Mouse (Mus musculus): ENCODE data around the gene Rxfp4.
A peak's percentile ranks its signal among the peaks of the same experiment; 100 is the strongest.

Gene Rxfp4

DNA sequence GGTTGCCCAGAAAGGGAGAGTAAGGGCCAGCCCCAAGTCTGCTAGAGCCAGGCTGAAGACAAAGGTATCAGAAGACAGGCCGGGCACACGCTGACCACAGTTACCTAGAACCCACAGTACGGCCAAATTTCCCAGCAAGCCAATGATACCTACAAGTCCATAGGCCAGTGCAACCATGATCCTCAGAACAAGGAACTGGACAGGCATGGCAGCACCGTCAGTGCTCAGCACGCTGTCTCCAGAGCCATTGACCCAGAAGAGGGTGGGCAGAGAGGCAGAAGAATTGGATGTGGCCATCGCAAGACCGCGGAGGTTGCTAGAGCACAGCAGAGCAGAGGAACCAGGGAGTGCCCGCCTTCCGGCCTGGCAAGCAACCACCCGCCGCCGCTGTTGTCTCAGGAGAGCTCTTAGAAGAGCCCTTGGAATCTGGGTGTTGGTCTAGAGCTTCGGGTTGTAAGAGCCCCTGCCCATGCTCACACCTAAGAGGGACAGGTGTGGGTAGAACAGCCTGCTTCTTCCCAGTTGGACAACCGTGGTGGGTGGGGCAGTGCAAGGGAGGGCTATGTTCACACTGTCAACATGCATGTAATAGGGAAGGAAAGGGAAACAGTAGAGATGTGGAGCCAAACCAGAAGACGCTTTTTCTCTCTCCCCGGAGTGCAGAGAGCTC is at the start of gene Rxfp4:
Gene Rxfp4, minus strand, starts transcription at position 297 of the 670 bp plus-strand sequence.
- DNase-seq: no peak

DNA sequence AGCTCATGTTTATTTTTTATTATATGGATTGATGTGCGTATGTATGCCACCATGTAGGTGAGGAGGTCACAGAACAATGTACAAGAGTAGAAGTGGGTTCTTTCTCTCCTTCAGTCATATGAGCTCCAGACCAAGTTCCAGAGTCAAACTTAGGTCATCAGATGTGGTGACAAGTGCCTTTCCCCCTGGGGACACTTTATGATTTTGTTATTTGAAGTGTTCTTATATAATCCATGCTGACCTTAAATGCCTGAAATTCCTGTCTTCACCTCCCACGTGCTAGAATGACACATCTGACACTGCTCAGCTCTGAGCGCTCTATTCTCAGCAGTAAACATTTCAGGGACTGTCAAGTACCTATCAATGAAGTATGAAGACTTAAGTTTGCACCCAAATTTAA is 48.3 kb upstream of the Rxfp4 start:
- DNase-seq: no peak

DNA sequence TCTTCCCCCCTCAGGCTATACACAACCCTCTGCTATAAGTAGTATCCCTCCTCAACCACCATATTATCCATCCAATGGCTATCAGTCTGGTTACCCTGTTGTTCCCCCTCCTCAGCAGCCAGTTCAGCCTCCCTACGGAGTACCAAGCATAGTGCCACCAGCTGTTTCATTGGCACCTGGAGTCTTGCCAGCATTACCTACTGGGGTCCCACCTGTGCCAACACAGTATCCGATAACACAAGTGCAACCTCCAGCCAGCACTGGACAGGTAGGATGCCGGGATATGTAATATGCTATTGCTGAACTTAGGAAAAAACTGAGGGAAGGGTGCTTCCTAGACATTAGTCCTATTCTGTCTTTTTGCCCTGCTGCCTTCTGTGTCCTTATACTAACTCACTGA is 47.3 kb upstream of the Rxfp4 start:
- no peak for DNase-seq

DNA sequence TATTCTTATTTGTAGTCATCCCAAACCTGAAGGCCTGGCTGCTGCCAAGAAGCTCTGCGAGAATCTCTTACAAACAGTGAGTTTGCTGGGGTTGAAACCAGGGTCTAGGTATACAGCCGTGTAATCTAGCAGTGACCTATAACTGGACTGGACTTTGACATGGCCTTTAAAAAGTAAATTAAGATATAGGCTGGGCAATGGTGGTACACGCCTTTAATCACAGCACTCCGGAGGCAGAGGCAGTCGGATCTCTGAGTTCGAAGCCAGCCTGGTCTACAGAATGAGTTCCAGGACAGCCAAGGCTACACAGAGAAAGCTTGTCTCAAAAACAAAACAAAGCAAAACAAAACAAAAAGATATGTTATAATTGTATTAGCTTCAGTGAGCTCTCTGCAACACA is 45.9 kb upstream of the Rxfp4 start:
- no peak for DNase-seq

DNA sequence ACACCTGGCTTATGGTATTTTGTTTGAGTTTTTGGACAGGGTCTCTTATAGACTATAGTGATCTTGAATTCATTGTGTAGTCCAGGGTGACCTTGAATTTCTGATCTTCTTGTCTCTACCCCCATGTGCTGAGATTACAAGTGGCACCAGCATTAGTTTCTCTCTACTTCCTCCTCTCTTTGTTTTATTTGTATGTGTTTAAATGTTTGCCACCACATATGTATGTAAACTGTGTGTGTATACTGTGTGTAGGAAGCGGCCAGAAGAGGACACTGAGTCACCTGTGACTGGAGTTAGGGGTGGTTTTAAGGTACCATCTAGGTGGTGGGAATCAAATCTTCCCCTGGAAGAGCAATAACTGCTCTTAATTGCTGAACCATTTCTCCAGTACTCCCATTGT is 45.1 kb upstream of the Rxfp4 start:
- no peak for DNase-seq

DNA sequence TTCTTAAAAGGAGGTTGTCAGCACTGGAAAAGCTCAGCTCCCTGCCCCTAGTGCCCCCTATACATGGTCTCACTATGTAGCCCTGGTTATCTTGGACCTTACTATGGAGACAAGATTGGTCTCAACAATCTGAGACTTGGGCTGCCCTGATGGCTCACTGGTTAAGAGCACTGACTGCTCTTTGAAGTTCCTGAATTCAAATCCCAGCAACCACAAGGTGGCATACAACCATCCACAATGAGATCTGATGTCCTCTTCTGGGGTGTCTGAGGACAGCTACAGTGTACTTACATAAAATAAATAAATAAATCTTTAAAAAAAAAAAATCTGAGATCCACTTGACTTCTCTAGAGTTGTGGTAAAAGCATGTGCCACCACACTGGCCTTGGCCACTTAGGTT is 42.6 kb upstream of the Rxfp4 start:
- DNase-seq: no peak

DNA sequence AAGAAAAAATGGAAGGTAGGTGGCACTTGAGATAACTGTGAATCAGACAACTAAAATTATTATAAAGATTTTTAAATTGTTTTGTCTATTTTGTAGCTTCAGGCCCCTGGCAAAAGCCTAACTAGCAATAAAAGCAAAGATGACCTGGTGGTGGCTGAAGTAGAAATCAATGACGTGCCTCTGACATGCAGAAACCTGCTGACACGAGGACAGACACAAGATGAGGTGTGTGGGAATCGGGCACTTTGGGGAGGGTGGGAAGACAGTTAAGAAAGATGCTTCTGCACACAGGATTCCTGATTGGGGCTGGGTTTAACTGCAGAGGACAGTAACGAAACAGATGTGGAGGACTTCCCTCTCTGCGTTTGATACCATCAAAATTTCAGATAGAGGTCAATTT is 36.1 kb upstream of the Rxfp4 start:
- no peak for DNase-seq

DNA sequence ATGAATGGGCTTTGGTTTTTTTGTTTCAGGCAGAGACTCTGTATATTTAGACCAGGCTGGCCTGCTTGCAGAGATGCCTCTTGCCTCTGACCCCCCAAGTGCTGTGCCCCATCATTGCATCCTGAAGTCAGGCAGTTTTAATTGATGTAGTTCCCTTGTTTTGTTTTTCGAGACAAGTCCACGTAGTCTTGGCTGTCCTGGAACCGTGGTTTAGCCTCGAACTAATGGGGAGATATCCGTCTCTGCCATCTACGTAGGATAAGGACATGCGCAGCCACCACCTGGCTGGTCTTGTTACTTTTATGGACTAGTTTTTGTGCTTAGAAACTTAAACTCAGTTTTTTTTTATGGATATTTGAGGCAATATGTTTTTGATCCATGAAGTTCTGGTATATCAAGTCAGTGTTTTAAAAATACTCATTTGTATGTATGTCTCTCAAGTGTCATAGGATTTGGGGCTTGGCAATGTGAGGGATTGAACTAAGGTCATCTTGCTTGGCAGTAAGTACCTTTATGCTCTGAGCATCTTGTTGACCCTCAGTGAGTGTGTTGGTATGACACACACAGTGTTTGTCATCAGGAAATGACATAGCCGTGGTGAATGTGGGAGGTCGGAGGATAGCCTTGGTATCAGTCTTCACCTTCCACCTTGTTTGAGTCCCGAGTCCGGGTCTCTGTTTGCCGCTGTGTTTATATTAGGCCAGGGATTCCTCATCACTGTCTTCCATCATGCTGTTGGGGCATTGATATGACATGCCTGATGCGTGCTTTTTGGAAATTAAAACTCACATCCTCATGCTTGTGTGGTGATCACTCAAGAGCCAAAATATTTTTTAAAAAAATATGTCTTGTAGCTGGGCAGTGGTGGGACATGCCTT is 34.0 kb upstream of the Rxfp4 start:
- DNase-seq: no peak

DNA sequence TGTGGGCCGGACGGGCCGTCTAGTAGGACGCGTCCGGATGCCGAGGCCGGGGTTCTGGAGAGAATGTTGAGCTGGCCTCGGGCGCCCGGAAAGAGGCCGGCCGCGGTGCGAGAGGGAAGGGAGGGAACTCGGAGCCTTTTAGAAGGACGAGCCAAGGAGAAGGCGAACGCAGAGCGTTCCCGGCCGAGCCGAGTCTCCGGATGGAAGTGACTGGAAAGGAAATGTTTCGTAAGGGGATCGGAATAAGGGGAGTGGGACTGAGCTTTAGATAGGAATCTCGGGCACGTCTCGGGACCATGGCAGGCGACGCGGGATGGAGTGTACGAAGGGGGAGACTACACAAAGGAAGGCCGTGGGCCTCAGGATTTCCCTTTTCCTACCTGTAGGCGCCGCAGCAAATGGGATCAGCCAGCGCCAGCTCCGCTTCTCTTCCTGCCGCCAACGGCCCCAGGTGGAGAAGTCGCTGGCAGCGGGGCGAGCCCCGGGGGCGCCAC is 33.1 kb upstream of the Rxfp4 start:
- DNase-seq: peak; percentile 60 to 68

DNA sequence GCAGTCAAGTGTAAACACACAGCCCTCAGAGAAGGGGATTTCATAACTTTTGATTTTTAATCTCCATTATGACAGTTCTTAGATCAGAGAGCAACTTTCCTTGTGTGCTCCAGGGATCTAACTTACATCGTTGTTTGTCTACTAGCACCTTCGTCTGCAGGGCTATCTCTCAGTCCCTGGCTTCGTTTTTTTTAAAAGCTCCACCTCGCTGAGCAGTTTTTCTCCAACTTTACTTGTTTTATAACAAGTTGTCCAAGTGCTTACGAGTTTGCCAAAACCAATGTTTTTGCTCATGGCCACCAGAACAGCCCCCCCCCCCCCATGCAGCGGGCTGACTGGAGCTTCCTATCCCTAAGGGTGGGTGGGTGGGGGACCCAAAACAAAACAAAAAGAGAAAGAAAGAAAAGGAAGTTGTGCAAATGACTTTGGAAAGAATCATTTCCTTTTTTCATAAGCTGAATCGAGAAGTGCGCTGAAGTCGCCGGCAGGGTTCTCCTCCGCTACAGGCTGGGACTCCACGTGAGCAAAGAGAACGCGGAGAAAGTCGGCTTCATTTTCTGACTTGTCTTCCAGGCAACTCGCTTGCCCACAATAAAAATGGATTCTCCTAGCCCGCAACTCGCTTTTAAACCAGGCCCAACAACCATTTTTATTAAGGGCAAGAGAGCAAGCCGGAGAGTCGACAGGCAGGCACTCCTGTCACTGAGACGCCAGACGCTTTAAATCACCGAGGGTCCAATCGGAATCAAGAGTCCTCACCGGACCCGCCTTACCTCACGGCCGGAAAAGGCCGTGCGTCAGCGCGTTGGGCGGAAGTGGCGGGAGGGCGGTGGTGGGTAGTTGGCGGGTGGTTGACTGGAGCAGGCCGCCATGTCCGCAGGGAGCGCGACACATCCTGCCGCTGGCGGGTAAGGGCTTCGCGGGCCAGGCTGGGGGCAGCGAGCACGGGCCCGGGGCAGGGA is 32.3 kb upstream of the Rxfp4 start, which contains the start of gene Khdc4:
Gene Khdc4, plus strand, starts transcription at position 824 of the 962 bp plus-strand sequence.
- peak; percentile 97 to 99 for DNase-seq

DNA sequence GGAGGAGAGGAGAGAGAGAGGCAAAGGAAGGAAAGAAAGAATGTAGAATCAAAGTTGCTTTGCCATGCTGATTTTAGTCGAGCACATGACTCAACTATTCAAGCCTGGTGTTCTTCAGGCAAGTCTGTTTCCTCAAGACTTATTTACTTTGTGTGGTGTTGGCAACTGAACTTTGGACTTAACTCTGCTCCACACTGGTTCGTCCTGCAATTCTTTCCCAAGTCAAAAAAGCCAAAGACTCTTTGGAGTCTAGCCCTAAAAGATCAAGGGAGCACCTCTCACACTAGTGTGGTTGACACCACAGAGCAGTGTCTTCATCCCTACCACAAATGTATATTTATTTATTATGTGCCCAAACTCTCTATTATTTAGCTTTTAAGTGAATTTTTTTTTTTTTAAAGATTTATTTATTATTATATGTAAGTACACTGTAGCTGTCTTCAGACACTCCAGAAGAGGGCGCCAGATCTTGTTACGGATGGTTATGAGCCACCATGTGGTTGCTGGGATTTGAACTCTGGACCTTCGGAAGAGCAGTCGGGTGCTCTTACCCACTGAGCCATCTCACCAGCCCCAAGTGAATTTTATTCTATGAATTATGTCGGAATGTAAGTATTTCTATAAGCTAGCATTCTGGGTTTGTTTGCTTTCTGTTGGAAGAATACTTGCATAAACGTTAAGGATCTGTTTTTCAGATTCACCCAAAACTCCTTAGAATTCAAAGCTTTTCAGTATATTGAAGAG is 31.5 kb upstream of the Rxfp4 start:
- DNase-seq: peak; percentile 20 to 56

DNA sequence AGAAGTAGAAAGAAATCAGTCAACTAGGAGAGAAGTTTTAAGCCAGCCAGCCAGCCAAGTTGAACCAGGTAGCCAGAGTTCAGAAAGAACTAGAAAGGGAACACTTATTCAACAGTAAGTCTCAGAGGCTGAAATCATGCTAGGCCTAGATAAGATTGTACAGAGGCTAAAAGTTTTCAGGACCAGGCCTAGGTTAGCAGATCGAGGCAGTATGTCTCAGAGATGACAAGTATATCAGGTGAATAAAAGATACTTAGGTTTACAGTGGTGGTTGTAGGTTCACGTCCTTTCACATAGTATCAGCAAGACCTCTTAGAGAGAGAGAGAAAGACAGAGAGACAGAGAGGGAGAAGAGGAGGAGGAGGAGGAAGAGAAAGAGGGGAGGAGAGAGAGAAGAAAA is 30.9 kb upstream of the Rxfp4 start:
- no peak for DNase-seq

DNA sequence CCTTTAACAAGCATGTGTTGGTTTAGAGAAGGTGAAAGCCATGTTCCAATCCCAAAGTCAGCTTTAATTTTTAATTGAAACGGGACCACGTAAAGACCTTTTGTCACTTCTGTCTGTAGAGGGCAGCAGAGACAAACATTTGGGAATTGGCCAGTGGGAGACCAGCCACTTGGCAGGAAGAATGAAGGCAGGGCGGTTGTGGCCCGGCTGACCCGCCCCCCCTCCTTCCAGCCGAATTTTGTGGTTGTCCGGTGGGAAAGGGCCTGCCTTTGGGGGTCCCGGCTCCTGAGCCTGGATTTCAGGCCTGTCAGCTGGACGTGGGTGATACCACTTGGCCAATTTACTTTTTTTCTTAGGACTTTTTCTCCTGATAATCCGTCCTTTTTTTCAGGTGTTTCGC is 24.5 kb upstream of the Rxfp4 start:
- peak; percentile 80 to 82 for DNase-seq

DNA sequence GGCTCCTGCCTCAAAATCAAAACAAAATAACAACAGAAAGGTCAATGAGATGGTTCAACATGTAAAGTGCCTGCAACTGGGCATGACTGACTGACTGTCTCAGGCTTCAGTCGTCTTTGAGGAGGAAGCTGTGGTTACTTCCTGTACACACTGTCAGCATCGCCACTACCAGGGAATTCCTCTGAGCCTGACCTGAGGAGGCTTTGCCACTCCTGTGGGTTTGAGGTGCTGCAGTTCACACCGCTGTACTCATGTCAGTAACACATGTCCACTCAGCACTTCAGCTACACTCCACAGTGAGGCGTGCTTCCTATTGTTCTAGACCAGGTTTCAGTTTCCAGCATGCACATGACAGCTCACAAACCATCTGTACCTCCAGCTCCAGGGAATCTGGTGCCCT is 11.2 kb upstream of the Rxfp4 start:
- no peak for DNase-seq

DNA sequence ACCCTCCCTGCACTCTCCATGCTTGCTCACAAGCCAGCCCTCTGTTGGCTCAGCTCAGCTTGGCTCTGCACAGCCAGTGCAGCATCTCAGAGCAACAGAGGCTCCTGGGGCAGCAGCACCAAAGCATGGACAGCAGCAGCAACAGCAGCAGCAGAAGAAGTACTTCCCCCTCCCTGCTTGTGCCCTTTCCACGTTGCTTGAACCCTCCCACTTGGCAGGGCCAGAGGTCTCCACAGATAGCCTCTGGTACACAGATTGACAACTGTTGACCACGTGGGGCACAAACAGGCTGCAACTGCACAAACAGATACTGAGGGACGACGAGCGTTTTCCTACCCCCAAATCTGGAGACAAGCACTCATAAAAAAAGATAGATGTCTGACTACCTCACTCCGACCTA is 6.9 kb upstream of the Rxfp4 start:
- DNase-seq: no peak

DNA sequence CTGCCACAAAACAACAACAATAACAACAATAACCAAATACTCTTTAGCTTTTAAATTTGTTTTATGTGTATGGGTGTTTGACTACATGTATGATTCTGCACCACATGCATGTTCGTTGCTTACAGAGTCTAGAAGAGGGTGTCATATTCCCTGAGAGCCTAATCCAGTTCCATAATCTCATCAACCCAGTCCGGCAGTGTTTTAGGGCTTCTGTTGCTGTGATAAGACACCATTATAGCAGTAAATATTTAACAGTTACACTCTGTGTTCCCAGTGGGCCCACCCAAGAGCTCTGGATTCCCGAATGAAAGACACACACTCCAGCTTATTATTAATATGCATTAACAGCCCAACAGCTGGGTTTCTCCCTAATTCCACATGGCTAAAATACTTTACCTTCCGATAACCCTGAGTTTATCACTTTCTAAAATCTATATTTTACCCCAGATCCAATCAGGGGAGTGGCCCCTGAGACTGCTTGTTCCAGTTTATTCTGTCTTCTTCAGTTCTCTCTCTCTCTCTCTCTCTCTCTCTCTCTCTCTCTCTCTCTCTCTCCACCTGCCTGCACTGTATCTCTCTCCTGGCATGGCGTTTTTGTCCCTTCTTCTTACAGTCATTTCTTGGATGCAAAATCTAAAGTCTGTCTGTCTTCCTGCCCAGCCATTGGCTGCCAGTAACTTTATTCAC is 5.6 kb upstream of the Rxfp4 start:
- DNase-seq: no peak

DNA sequence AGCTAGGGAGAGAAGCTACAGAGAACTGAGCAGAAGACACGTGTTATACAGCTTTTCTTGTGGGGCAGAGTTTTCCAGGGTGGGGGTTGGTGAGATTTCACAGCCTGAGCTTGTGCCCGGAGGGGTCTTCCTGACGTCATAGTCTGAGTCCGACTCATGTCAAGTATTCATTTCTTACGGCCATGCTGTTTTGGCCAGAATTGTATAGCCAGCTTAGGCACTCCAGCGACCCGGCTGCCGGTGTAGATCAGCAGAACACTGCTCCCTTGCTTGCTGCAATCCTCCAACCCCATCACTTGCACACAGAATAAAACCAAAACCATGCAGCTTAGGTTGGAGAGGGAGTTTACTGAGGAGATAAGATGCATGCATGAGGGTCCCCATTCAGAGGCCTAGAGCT is 2.7 kb upstream of the Rxfp4 start:
- DNase-seq: no peak

DNA sequence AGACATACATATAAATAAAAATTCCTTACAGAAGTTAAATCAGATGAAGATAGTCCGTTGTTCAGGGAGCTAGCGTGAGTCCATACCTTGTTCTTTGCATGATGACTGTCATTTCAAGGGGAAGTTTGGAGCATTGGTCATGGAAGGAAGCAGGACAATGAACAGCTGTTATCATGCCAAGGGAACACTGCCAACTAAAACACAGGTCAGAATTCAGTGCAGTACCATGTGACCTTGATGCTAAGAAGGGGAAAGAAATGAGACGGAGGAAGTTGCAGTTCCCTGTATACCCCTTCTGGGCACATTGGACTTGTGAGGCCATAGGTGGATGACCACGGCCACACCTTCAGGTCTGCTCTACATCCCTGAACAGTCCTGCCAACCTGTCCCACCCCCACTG is 1.7 kb upstream of the Rxfp4 start:
- DNase-seq: peak in 1 of 2 experiments; percentile 45

DNA sequence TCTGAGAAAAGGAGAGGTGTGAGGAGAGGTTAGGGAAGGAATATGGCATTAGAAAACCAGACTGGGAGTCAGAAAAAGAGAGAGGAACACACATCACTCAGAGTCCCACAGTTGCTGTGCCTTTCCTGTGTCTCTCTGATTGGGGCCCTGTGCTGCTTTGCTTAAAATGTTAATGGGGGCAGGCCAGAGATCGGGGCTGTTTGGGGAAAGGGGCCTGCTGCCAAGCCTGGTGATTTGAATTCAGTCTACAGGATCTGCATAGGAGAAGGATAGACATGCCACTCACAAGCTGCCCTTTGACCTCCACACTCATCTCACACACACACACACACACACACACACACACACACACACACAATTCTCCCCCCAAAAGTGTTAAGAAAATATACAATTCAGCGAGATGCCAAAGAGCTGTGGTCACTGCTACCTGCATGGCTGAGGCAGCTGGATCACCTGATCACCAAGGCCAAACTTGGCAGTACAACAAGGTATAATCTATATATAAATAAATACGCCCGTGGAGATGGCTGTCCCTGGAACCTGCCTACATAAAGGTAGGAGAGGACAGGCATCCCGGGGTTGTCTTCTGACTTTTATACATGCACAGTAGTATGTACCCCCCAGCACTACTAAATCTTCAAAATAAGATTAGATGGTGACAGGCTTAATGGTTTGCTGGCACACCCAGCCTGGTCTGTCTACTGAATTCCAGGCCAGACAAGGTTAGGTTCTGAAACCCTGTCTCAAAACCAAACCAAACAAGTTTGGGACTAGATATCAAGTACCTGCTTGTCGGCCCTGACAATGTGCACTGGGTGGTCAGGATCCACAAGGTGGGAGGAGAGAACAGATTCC is 801 bp upstream of the Rxfp4 start:
- no peak for DNase-seq

All from kidney, postnatal 36 days (tissue).